Mouse (Mus musculus) ES-CJ7 (cell line): ENCODE measurements at regions not wholly inside any gene's neighbourhood (a gene's known extent, or its start where the extent isn't known, plus 50 kb on each side); places are given as distances from the start of the nearest gene placed in this dataset.

Experiments used
- DNase-seq: peaks from one replicate; pipeline ENCODE4 v3.0.0; 2011; ENCODE audit warnings: low read depth, low spot score

DNA sequence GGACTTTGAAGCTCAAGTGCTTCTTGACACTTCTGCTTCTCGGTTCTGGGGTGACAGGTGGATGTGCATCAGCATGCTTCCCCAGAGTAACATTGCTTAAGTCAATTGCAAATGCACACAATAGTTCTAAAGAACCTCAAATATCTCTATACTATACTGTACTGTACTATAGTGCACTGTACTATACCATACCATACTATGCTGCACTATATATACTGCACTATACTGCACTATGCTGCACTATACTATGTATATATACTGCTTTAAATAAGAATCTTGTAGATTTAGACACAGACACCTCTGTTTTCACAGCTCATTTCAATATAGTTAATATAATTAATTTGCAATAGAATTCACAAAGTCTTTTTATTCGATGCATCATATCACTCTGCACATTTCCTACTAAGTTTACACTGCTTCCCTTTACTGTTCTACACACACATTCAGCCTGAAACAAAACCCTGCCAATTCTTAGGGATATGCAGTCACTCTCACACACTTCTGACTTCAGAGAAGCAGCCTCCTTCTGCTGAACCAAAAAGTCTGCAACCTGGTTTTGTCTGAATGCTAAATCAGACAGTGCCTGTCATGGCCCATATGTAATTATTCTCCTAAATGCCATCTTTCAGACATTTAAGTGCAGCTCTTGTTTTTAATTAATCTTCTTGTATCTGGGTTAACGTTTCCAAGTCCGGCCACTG is 570.8 kb upstream of the Map3k7 start:
- DNase-seq: no peak

DNA sequence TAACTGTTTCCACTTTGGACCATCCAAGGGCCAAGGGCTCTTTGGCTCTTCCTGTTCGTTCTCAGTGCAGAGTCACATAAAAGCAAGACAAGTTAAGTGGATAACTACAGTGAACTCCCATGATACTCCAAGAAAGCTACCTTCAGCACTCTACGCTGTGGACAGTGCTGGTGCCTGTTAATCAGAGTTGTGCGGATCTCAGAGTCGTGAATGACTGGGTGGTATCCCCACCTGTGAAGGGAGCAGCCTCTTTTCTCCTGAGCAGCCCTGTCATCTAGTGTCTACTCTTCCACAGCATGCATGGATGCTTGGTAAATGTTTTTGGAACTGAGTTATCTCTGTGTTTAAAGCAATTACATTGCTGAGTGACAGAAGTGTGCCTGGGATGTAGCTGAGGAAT is 568.4 kb upstream of the Map3k7 start:
- DNase-seq: no peak

DNA sequence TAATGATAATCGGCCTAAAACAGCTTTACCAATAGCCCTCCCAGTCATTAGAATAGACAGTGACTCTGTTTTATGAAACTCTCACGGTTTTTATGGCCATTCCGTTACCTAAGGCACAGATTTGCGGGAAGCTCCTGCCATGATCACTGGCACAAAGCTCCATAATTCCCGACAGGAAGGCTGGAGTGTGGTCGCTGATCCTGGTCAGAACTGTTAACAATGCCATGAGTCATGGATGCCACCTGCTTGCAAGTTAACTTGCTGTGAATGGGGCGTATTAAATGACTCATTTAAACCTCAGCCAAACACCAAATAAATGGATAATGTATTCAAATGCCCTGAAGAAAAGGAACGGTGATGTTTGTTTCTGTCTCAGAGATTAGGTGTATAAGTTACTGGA is 559.9 kb upstream of the Map3k7 start:
- DNase-seq: no peak

DNA sequence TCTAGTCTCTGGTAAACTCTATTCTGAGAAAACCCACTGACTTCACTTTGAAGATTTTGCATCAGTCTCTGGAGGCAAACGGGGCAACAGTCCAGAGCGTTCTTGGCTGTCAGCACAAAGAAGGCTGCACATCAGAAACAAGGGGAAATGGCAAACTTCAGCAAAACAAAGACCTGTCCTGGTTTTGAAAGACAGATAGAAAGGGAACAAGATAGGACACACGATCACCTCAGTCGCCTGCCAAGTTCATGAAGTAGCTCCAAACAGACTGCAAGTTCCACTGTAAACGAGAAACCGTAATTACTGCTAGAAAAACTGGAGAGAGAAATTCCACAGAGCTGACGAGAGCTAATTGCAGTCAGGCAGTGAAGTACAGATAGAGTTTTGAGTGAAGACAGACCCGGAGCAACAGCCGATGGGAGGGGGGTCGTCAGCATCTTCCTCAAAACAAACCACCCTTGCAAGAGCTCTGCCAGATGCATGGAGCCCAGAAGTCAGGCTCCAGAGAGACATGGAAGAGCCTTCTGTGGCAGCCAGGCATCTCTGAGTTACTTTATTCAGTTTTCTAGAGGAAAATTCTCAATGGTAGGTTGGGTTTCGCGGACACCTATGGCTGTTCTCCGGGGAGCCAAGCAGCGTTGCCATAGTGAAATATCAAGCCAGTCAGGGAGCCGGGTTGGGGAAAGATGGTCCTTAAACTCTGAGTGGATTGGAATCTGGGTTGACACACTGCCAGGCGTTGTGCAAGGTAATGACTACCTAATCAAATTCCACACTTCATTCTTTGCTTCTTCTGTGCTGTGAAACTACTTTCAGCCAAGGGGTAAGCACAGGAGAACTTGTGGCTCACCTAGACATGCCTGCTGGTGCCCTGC is 558.8 kb upstream of the Map3k7 start:
- DNase-seq: no peak

DNA sequence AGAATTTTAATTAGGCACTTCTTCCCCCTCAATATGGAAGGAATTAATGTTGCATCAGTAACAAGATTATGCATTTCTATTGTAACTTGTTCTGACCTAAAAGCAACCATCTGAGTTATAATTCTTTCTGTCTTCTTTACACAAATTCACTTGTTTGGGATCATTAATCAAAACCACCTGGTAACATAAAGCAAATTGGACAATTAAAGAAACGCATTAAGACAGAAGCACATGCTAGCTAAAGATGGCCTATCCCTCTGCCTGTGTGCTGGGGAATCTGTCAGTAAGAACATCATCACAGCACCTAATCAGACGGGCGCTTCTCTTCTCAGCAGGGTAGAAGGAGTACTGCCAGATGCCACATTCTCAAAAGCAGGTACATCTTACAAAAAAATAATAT is 553.7 kb upstream of the Map3k7 start:
- DNase-seq: no peak

DNA sequence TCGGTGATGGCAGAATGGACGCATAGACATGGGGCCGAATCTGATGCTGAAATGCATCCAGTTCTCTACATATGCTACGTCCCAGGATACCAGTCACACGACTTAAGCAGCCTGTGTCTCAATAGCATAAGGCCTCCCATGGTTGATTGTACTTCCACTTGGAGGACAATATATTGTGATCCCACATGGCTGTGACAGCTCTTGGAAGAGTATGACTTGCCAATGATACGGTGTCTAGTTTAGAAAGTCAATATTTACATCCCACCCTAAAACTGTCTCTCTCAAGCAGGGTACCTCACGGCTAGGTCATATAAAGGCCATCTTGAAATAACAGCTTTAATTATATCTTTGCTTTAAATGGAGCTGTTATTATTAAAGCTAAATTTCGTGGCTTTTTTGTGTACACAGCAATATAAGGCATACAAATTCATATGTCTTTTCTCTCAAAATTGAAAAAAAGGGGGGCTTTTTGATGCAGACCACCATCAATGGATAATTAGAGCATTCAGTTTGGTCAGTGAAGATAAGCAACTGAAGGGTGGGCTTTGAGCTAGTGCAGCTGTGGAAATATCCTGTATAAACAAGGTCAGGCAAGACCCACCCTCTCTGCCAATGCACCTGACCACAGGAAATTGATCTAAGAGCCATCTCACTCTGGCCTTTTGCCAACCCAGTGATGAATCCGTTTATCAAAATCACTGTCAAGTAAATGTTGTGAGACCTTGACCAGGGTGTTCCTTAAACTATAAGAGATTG is 551.9 kb upstream of the Map3k7 start:
- DNase-seq: no peak

DNA sequence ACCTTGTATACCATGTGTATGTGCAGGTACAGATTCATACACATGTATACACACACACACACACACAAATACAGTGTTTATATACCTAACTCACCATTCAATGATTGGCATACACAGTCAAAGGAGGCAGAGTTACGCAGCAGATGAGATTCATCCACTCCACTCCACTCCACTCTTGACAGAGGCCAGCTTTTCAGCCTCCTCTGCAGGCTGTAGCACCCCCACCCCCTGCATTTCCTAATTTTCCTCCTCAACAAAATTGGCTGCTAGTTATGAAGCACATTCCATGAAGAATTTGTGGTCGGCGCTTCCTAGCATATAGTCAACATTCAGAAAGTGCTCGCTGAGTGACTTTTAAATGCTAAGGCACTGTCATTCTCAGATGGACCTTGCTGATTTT is 546.7 kb upstream of the Map3k7 start:
- no peak for DNase-seq

DNA sequence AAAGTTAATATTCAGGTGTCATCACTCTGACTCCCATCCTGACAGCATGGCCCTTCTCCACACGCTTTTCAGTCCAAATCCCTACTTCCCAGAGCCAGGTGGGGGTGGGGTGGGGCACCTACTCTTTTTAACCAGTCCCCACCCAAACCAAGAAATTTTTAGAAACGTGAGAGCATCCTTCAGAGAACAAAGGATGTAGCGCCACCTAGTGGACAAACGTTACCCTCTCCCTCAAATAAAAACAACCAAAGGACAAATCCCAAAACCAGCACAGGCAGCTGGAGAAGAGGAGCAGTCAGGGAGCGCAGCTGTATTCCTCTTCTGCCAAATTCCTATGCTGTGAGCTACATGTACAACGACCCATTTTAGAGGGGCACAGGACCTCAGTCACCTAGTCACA is 544.7 kb upstream of the Map3k7 start:
- DNase-seq: peak; percentile 75

DNA sequence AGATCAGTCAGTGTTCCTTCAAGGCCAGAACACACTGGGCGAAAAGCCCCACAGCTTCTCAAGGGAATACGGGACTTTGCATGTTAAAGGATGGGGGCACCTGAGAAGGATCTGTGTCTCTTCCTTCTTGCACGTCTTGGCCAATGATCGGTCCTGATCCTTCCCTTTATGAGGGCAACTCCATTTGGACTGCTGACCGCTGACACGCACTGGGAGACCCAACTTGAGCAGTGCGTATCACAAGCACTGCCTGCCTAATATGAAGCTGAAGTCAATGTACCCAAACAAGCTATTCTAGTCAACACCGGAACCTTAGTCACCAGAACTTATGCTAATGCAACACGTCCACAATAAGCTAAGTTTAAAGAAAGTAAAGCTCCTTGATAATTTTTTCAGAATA is 543.7 kb upstream of the Map3k7 start:
- no peak for DNase-seq

DNA sequence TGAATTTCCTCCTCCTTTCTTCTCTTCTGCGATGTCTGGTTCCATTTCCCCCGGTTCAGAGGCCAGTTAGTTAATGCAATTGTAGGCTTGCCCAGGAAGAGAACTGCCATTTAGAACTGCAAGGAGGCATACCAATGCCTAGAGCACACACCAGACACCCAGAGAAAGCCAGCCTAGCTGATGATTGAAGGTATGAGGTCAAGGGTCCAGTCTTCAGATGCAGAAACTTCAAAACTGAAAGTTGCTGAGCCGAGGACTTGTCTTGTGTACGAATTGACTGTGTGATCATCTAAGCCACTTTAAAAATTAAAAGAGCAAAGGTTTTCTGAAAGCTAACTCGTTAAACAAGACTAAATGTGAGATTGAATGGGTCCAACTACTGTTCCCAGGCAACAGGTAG is 542.5 kb upstream of the Map3k7 start:
- no peak for DNase-seq

DNA sequence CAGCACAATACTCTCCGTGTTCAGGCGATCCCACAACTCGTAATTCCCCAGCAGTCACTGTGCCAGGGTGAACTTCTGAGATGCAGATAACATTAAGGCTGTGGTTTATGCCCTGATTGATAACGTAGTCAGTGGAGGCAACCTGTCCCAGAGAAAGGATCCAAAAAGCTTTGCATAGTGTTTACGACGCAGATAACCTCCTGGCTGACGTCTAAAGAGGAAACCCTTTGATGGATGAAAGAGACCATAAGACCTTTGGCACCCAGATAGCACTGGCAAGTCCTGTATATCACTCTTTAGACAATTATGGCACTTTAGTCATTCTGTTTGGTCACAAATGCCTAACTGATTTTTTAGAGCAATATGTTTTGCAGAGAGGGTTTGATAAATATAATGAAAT is 538.8 kb upstream of the Map3k7 start:
- DNase-seq: no peak

DNA sequence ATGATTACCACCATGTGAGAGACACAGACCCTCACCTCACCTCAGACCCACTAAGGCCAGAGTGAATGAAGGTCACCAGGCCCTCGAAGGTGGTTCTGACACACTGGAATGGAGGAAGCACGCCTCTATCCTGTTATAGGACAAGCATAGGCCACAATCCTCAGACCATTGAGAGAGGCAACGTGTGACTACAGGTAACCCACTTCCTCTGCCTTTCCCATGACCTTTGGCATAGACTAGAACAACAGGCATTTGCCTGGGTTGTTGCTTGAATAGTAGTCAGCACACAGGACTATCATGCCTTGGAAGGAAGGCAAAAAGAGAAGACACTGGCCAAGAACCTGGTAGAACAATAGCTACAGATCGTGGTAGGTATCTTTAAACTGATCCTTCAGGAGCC is 538.2 kb upstream of the Map3k7 start:
- DNase-seq: no peak

DNA sequence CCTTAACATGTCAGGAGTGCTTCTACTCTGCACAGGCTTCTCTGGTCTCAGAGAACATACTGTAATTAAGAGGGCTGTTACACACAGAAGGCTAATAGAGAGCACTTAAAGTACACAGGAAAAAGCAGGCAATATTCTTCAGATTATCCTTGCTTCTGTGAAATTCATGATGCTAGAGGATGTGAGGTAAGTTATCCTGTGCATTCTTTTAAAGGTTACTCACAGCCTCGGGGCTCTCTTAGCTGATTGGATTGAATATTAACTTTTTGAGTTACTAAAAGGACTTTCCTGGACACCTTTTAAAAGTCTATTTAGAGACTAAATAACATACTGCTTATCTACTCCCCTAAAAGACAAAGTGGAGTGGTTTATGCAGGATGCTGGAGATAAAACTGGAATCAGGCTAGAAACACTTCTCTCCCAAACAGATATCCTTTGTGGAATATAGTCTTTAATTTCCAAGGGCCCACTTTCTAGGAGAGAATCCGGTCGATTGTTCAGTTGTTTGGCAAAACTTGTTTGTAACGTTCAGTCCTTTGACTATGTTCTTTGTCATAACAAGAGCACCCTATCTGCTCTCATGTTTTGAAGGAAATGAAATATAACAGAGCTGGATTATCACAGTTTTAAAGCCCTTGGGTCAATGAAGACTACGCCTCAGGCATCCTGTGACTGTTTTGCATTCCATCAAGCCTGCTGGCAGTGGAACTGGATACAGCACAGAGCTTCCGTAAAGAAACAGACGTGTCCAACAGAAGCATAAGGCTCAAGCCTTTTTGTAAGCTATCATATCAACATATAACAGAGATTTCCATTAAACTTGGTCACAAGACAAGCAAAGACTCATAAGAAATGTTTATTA is 537.5 kb upstream of the Map3k7 start:
- no peak for DNase-seq

DNA sequence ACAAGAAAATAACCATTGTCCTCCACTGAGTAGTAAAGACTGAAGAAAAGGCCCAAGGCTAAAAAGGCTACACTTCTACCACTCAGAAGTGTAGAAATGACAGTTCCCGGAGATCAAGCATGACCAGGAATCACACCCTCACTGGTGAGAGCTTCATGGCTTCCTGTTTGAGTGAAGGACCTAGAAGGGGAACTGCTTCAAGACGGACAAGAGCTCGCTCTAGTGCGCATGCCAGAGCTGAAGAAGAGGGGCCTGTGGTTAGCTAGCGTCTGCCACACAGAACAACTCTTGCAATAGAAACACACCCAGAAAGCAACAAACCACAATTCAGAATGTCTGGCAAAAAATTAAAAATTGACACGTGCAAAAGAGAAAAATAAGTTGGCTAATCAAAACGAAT is 530.0 kb upstream of the Map3k7 start:
- DNase-seq: no peak

DNA sequence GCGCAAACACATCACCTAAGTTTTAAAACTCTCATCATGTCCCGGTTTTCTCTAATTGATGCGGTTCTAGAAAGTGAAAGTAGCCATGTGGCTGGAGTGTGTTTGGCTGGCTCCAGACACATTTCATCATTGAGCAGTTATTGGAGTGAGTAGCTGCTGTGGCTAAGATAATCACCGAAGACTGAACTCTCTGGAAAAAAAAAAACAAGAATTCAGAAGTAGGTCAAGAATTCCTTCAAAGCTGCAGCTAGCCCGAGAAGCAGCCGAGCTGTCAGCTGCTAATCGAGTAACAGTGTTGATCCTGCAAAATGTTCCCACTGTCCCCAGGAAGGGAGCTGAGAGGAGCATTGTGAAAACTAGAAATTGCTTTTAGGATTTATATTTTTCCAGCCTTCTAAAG is 509.0 kb upstream of the Map3k7 start:
- no peak for DNase-seq

DNA sequence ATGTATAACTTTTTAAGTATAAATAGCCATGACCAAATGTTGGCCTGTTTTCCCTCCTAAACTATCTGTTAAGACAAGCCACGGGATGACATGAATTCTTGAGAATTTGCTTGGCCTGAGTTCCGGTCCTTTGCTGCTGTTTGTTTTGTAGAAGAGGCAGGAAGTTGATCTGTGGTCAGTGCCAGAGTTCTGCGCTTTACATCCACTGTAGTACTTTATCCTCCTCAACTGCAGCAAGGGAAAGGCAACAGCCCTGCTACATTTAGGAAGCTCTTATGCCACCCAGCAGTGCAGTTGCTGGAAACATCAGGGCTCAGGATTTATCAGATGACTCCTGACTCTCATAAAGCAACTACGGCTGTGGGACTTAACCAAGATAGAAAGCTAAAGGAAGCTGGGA is 508.4 kb upstream of the Map3k7 start:
- no peak for DNase-seq

DNA sequence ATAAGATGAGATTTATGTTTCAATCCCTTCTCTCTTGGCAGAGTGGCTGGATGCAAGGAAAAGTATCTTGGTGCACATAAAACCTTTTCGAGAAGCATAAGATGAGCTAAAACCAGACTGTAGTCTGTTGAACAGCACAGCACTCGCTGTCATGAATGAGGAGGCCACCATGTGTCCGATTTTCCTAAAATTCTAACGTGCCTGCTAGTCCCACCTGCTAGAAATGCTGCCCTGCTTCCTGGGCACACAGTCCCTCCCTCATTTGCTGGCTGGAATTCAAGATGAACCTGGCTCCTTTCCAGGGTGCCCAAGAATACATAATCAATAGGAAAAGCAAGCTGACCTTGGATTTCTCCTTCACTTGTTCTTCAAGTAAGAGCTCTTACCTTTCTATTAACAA is 501.4 kb upstream of the Map3k7 start:
- no peak for DNase-seq

DNA sequence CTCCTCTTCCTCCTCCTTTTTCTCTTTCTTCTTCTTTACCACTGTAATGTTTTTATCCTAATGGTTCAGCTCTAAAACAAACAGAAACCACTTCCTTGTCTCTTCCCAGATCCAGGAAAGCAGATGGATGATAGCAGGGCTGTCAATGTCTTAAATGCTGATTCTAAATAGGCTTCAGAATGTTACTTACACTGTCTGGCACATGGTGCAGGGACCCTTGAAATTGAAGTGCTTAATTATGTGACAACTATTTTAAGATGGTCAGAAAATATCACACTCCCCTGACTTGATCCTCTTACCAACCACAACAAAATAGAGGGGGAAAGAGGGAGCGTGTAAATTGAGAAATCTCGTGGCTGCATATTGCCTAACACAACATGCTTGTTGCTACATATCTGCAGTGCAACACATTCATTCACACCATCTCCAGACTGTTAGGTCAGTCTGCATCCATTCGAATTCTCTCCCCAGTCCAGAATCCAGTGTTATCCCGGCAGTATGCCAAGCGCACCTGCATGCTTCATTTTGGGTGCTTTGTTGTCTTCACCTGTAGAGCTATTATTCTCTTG is 500.7 kb upstream of the Map3k7 start:
- DNase-seq: no peak

DNA sequence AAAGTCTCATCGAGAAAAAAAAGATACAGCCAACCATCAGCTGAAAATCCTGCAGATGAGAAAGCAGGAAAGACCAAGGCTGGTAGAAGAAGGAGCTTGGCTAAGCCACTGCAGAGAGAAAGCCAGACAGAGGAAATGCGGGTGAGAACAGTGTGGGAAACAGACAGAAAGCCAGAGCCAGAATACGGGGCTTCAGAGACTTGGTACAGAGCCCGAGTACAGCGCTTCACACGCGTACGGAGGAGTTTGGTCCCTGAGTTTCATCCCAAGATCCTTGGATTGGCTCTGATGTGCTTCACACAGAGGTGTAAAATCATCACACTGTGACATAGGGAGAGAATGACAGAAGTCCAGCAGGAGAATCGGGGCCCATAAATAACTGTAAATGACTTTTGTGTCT is 495.6 kb upstream of the Map3k7 start:
- no peak for DNase-seq

DNA sequence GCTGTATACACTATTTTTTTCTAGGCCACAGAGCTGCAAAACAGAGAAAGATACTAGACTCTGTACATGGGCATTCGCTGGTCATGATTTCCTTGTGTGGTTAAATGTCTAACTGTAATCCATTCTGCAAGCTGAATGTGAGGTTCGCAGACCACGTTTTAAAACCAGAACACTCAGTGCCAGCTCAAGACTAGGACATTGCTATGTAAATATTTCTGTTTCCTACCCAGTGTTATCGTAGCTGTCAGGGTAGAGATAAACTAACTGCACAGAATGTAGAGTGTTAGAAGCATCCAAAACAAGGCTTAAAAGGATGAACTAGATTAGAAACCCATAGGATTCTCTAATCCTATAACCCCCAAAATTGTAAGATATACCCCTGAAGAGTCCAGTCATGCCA is 494.1 kb upstream of the Map3k7 start:
- no peak for DNase-seq

DNA sequence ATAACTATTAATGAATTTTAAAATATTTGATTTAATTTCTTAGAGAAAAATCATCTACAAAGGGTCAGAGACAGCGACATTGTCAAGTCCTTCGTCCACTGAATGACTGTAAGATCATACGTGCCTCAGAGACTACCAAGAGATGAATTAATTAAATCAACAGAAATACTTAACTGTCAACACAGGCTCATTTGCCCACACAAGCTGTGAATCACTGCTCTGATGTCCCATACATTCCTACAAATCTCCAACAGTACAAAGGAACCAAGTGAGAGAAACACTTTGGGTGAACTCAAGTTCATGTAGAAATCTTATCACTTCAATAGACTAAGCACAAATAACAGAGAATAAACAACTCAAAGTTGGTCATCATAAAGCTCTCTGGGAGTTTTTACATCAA is 471.4 kb upstream of the Map3k7 start:
- DNase-seq: no peak
